Mouse (Mus musculus) embryonic fibroblast, embryonic 13.5 days (primary cell): ENCODE data around the gene Myrip. TPM values are rescaled to one million over a fixed set of nuclear protein-coding genes. Genes with fewer than 3 reads are reported as not detected.

ENCODE experiments used
- H3K27ac ChIP-seq: 2 replicates; pipeline ENCODE4 v1.5.1; 2012; ENCODE audit warnings: low read length, control low read depth, inconsistent platforms; ENCODE audit not compliant: insufficient read depth
- H3K4me1 ChIP-seq: 2 replicates; pipeline ENCODE4 v1.6.1; 2011; ENCODE audit warnings: low read length; ENCODE audit not compliant: control insufficient read depth, insufficient read depth
- H3K4me3 ChIP-seq: 2 replicates; pipeline ENCODE4 v1.5.1; 2011; ENCODE audit warnings: mild to moderate bottlenecking, control low read depth, low read length; ENCODE audit not compliant: insufficient read depth
- CTCF ChIP-seq: IDR thresholded peaks from 2 replicates; pipeline ENCODE4 v1.5.1; 2011; ENCODE audit warnings: mild to moderate bottlenecking, control low read depth, low read length, moderate library complexity, borderline replicate concordance; ENCODE audit not compliant: insufficient read depth
- POLR2A ChIP-seq: IDR thresholded peaks from 2 replicates; pipeline ENCODE4 v1.6.1; 2011; ENCODE audit warnings: low read depth, mild to moderate bottlenecking, control low read depth, low read length, moderate library complexity
- polyA plus RNA-seq: library from polyadenylated mRNA; stranded (reverse); fragments of >200 nt; gene quantifications from 2 replicates; pipeline ENCODE4 v1.2.4, GENCODE M21; 2011; ENCODE audit warnings: low read depth; ENCODE audit not compliant: missing spikeins, insufficient read length

The Myrip gene
- polyA plus RNA-seq, 1 experiment, result not detected

DNA sequence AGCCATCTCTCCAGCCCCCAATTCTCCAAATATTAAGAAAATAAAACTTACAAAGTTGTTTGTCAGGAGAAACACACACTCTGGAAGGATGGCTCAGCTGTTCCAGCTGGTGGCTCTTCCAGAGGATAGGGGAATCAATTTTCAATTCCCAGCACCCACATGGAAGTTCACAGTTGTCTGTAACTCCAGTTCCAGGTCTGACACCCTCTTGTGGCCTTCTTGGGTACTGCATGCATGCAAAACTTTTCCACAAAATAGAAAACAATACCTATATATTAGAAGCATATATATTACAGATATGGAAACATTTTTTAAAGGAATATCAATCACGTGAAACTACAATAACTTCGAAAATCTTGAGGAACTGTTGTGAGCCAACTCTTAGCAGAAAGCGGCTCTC lies 210.5 kb downstream of the Myrip start:
- no peak overlapping the region for H3K27ac ChIP-seq
- no peak overlapping the region for H3K4me3 ChIP-seq
- H3K4me1 ChIP-seq, result no peaks in the 10 kb centered on the region
- TF ChIP-seq CTCF (no peak), POLR2A (no peak)

DNA sequence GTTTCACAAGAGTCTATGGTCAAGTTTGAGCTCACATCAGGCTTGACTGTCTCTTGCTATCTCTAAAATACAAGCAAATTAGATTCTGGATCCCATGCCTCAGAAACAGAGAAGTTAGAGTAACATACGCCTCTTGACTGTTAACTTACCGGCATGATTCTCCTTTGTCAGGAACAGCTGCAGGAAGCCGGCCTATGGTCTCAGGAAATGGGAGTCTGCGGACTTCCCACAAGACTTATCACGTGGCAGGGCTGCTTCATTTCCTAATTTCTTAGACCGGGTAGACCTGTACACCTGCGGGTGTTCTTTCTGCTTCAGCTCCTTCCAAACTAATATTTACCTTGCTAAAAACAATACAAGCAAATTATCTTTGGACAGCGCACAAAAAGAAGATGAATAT lies 215.4 kb downstream of the Myrip start:
- Histone ChIP-seq H3K4me1 (no peaks in the 10 kb centered on the region), H3K4me3 (no peak overlapping the region), H3K27ac (no peak overlapping the region)
- TF ChIP-seq POLR2A (no peak), CTCF (no peak)

DNA sequence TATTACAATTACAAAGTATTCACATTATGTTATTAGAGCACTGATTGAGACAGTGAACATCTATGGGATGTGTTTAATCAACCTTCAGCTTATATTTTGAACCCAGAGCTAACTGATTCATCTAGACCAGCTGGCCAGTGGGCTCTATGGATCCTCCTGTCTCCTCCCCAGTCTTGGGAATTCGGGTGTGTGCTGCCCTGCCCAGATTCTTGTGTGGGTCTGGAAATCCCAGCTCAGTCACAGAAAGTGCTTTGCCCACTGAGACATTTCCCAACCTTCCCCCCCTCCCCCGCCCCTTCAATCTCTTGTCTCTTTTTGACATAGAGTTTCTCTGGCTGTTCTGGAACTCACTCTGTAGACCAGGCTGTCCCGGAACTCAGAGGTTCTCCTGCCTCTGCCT lies 217.6 kb downstream of the Myrip start:
- no peak for TF ChIP-seq CTCF
- no peak for TF ChIP-seq POLR2A
- H3K27ac ChIP-seq, result no peak overlapping the region
- no peaks in the 10 kb centered on the region for H3K4me1 ChIP-seq
- H3K4me3 ChIP-seq, result no peak overlapping the region

DNA sequence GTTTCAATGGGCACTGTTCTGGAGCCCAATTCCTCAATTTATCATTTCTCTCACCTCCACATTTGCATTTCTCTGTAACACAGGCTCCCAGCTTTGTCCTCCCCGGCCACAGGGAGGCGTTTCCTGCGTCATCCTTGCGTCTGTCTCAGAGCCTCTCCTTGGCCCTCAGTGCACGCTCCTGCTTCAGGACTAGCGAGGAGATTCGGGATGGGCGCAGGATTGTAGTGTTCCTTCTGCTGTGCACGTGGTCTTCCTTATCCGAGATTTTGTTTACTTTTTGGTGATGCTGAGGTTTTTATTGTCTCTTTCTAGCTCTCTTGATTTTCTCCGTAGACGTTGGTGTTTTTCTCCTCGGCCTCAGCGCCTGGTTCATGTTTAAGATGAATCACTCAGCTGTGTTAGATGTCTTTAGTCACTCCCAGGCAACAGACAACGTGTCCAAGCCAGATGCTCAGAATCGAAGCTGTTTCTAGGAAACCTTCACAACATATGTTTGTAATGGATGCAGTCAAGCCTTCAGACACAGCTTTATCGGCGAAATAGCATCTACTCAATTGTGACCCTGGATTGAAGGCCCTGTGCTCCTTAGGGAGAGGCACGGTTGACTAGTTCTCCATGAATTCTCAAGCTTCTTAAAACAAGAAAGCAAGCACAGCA lies 218.3 kb downstream of the Myrip start:
- no peaks in the 10 kb centered on the region for H3K4me1 ChIP-seq
- H3K4me3 ChIP-seq, result no peak overlapping the region
- no peak overlapping the region for H3K27ac ChIP-seq
- TF ChIP-seq POLR2A (no peak), CTCF (no peak)

DNA sequence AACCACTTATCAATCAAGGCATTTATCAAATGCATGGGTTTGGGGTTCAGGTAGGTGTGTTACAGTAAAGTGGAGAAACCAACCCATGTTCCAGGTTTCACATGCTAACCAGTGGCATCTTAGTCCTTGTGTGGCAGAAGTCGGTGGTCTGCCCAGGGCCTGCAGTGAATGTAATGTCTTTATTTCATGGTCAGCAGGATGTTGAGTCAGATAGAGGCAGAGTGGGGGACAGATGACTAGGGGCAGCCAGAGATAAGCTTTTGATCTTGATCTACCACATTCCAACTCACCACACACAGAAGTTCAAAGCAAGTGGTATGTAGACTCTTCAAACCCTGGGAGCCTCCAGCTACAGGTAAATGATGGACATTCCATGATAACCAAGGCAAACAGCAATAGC lies 219.8 kb downstream of the Myrip start:
- TF ChIP-seq CTCF (no peak), POLR2A (no peak)
- H3K4me1 ChIP-seq, result no peaks in the 10 kb centered on the region
- no peak overlapping the region for H3K4me3 ChIP-seq
- no peak overlapping the region for H3K27ac ChIP-seq

Other genes starting within 250 kb of the Myrip start
- 0.13 and 2.9 TPM in 2 replicates for gene Cx3cr1, start 231.6 kb upstream of the Myrip start, polyA plus RNA-seq
- not detected in 2 replicates for gene Ccr8, start 209.4 kb upstream of the Myrip start, polyA plus RNA-seq
- gene Slc25a38, start 191.1 kb upstream of the Myrip start, polyA plus RNA-seq, result 16.5 and 17.1 TPM in 2 replicates
- gene Rpsa, start 173.8 kb upstream of the Myrip start, polyA plus RNA-seq, result 2,453 and 2,643 TPM in 2 replicates
- gene Mobp, start 151.8 kb upstream of the Myrip start, polyA plus RNA-seq, result not detected in 2 replicates
- 44.5 and 47.8 TPM in 2 replicates for gene Eif1b, start 190.7 kb downstream of the Myrip start, polyA plus RNA-seq
- gene Entpd3, start 238.3 kb downstream of the Myrip start, polyA plus RNA-seq, result 0.57 and 4.3 TPM in 2 replicates